Mouse (Mus musculus): ENCODE measurements around the gene Ube2f.

Gene Ube2f

DNA sequence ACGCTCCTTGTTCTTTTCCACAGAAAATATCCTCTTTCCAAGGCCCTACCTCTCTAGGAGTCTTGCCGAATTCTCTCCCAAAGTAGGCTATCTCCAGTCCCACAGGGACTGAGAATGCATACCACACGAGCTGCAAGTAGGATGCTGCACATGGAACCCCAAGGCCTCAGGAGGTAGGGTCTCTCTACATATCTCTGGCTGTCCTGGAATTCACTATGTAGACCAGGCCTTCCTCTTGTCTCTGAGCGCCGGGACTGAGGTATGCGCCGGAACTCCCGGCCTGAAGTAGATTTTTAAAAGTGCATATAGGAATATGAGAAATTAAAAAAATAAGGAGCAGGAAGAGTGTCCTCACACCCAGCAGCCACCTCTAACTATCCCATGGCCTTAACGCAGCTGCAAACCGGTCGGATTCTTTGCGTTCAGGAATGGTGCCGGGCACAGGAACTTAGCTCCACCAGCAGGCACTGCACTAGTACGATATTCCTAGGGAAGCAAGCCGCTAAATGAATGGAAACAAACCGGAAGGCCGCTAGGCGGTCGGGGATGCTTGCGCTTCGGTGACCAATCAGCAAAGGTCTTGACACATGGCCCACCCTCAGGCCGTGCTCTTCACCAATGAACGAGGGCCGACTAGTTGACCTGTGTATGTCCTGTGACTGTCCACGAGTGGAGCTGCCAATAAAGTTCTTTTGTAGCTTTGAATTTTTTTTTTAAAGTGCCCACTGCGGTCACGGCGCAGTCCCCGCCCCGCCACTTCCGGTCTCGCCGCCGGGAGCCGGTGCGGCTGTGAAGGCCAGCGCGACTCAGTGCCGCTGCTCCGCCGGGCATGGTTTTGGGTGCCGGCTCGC is at the start of gene Ube2f:
TSS of gene Ube2f (plus strand) at position 741 of the 851 bp plus-strand sequence.
- DNase-seq = peak; percentile 98

GRCm38 (mm10) chr1:91201122-91201521 is 49.0 kb upstream of the Ube2f start:
- no peak for DNase-seq

DNA sequence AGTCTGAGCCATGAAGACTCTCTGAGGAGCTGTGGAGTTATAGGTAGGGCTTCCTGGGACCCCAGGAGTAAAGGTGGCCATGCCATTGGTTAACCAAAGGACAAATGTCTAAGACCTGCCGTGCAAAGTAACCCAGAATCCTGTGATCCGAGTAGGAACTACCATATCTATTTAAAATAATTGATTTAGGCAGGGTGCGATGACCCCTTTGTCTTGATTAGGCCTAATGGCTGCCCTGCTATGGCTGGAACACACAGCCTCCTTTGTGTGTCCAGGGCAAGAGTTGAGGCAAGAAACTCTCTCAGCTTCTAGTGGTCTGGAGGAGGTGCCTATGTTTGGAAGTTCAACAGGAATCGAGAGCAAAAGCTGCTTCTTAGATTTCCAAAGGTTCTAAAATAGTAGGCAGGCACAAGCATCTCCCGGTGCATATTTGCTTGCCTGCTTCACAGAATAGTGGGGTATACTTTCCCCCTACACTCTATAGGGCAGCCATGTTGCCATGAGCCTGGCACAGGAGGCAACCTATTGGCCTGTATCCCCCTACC is 45.8 kb upstream of the Ube2f start:
- no peak for DNase-seq

- DNase-seq = no peak
Measured at GRCm38 (mm10) chr1:91205651-91206050, 44.5 kb upstream of the Ube2f start.

- no peak for DNase-seq
Measured at GRCm38 (mm10) chr1:91206336-91206735, 43.8 kb upstream of the Ube2f start.

DNA sequence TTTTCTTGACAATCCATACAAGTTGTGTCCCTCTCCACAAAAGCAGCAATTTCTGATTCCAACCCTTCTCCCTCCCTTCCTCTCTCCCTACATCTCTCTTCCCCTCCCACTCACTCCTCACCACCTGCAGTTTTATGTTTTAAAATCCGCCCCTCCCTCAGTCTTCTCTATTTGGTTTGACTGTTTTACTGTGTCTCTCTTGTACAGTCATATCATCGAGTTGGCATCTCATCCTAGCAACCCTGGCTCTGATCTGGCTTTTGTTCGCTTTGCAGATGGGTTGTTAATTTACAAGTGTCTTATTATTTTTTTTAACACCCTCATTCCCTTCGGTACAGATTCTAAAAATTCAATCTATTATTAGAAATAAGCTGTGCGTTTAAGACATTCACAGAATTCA is 43.2 kb upstream of the Ube2f start:
- no peak for DNase-seq

DNA sequence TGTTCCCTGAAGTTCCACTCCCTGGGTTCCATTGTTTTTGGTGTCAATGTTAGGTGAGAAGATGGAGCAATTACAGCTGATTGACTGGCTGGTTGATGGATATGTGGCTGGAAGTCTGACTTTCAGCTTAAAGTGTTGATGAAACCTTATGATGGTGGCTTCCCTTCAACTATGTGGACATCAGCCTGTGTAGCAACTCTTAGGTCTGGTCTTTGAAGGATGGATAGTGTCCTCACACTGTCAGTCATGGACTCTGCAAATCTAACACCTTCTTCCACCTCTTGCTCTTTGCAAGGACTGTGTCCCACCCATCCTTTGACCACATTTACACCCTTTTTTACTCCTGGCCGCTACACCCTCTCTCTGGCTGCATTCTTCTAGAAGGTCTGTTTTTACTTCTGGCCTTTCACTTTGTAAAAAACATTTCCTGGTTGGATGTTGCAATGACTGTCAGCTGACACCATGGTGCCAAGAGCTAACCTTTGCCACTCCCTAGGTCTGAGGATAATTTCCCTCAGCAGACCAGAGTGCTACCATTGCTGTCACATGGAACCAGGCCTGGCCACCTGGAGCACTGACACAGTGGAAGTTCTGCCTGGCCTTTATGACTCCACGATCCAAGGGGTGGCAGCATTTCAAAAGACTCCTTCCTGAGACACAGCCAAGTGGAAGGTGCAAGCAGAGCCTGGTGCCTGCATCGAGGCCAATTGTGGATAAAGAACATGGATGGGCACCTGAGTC is 42.6 kb upstream of the Ube2f start:
- DNase-seq = no peak

- DNase-seq = no peak
Measured at GRCm38 (mm10) chr1:91209343-91209742, 40.8 kb upstream of the Ube2f start.

- no peak for DNase-seq
Measured at GRCm38 (mm10) chr1:91209785-91210184, 40.3 kb upstream of the Ube2f start.

DNA sequence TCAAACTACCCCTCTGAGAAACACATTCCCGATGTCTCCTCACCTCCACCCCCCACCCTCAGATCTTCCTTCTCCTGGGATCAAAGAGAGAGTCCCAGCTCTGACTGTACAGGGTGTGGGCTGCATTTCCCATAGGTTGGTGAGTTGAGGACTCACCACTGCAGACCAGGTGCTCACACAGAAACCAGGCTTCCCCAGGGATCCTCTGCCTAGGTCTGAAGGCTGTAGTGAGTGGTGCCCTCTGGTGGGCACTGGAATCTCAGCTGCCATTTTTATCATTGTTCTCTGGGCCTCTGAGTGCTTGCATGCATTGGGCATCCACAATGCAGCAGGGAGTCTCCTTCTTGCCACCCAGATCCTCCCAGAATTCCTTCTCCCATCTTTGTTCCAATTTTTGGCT is 39.0 kb upstream of the Ube2f start:
- peak; percentile 79 for DNase-seq

DNA sequence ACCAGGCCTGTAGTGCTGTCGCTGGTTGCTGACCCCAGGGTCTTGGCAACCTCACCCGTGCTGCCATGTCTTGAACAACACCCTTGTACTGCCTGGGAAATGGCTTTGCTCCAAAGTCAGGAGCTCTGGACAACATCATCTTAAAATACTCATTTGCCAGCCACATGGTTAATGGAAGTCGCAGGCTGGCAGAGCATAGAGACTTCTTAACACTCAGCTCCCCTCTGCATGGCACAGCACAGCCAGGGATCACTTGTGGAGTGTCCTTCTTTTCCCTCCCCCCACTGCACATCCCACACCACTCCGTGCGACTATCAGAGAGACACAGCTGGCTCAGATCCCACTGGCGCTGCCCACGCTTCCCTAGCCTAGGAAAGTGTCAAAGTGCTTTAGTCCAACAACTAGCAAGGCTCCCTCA is 38.5 kb upstream of the Ube2f start:
- DNase-seq = no peak

DNA sequence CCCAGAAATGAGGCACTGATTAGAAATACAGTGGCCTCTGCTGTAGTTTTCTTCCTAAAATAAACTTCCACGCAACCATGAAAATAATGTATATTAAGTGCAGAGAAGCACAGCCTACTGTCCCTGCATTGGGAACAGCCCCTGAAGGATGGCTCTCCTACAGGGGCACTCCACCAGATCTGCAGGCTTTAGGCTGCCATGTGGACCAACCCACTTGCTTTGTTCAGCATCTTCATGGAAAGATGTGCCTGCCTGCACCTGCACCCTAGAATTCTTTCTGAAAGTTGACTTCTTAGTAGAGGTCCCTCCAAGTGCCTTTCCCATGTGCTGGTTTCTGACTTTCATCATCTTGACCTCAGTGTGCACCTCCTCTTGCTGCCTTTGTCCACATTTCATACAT is 34.8 kb upstream of the Ube2f start:
- no peak for DNase-seq

GRCm38 (mm10) chr1:91215981-91216380 is 34.1 kb upstream of the Ube2f start:
- DNase-seq = no peak

DNA sequence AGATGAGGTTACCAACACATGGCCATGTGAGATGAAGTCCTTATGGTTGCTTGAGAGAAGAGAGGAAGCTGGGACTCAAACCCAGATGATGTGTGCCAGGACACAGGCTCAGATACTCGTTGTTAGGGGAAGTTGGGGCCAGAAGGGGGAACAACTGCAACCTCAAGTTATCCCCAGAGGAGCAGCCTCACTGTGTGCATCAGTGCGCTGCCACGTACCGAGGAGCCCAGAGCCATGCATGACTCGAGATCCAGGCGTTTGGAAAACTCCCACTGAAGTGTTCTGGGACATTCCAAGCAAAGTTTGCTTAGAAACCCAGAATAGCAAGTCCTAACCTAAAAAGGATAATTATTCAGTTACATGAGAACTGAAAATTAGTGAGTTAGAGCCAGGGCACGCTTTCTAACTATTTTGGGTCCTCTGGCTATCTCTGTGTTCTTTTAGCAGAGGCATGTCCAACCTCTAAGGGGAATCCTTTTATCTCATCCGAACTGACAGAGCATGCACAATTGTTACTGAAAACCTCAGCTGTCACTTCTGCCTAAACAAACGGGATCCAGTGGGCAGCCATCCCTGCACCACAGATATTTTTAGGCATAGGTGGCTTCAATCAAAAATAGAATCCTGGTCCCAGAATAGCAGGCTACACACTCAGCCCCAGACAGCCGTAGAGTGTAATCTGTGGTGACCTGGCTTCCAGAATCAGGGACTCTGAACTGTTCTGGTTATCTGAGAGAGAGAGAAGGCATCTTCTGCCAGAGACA is 33.4 kb upstream of the Ube2f start:
- DNase-seq = no peak

DNA sequence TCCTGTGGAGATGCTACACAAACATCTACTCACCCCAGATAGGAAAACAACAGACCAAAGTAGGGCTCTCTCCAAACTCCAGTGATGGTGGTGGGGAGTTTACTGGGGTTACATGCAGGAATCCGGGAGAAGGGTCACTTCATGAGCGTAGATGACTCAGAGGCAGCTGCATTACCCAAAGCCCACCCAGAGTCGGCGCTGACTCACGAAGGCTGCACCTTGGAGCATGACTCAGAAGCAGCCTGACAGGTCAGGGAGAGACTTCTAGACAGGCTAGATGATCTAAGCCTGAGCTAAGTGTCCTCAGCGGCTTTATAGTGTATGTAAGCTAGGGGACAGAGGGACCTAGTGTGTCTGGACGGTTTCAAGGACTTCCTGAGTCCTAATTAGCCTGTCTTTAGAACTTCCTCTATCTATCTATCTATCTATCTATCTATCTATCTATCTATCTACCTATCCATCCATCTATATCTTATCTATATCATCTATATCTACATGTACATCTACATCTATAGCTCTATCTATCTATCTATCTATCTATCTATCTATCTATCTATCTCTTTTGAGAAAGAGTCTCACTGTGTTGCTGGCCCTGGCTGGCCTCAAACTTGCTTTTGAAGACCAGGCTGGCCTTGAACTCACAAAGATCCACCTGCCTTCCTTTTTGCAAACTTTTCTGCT is 30.3 kb upstream of the Ube2f start:
- DNase-seq = no peak

DNA sequence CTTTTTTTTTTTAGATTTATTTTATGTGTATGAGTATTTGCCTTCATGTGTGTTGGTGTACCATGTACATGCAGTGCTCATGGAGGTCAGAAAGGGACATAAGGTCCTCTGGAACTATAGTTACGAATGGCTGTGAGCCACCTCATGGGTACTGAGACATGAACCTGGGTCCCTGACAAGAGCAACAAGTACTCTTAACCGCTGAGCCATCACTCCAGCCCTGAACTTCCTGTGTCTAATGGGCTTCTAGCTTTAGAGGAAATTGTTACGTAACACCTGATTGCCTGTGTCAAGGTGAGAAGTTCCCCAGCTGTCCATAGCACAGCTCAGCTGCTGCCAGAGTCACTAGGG is 29.8 kb upstream of the Ube2f start:
- DNase-seq = no peak

GRCm38 (mm10) chr1:91226562-91226961 is 23.5 kb upstream of the Ube2f start:
- no peak for DNase-seq

- DNase-seq = peak; percentile 29
Measured at GRCm38 (mm10) chr1:91227381-91228054, 22.6 kb upstream of the Ube2f start.

DNA sequence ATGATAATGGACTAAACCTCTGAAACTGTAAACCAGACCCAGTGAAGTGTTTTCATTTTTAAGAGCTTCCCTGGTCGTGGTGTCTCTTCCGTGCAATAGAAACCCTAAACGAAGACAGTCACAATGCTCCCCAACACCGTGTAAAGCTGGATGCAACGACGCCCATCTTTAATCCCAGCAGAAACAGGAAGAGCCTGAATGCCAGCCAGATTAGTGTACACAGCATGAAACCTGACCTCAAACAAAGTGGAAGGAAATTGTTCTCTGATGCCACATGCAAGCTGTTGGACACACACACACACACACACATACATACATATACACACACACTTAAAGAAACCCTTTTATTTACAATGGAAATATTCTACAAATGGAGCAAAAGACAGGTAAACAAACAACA is 19.0 kb upstream of the Ube2f start:
- no peak for DNase-seq

DNA sequence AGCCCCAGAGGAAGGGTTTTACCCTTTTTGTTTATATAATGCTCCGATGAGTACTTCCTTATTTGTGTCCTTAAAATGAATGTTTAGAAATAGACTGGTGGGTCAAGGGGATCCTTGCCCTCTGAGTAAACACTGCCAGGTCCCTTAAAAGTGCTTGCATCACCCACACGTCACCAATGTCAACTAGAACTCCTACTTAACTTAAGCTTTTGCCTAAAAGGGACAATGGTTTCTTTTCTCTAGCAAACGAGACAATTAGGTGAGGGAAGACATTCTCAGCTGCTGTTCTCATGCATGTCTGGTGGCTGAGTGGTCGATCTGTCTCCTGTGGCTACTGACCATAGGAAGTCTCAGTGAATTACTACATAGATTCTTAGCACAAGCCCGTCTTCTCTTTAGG is 18.2 kb upstream of the Ube2f start:
- DNase-seq = no peak

- DNase-seq = no peak
Measured at GRCm38 (mm10) chr1:91235395-91235794, 14.7 kb upstream of the Ube2f start.

- DNase-seq = no peak
Measured at GRCm38 (mm10) chr1:91237676-91238075, 12.4 kb upstream of the Ube2f start.

All from embryo, embryonic 11 days (tissue).